Mouse (Mus musculus): ENCODE results near the gene Fcrls.

- no peak for TF ChIP-seq POLR2A (IDR thresholded peaks at IDR 0.05; ENCODE audit: extremely low read depth, insufficient read depth, low read length)
- TF ChIP-seq CTCF (IDR thresholded peaks at IDR 0.05; ENCODE audit: extremely low read depth, insufficient read depth, low read length), result no peak
These were observed 49.2 kb downstream of the Fcrls start for GRCm38 (mm10) chr3:87214221-87214864.
